Mouse (Mus musculus) thymus, adult 18-20 months (tissue): ENCODE measurements around the gene Nkd1.
A peak's percentile ranks its signal among the peaks of the same experiment; 100 is the strongest.

Experiments used
- DNase-seq, 2 experiments: peaks; one replicate each; pipeline ENCODE4 v3.0.0; 2022; ENCODE audit warnings: mixed read lengths in 2 of 2

Nkd1 gene

DNA sequence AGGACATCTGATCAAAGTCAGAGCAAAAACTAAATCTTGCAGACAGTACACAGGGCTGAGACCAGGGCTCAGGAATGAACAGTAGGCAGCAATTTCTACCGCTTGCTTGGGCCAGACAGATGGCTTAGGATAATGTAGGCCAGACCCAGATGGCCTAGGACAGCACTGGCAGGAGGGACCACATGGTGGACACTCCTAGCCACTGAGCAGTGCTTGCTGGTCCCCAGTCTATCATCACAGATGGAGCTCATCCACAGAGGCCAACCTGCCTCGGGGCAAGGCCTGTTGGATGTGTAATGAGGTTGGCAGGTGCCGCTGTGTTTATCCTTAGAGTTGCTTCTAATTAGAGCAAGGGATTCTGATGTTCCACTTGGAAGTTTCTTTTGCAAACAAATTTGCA is 102.2 kb downstream of the Nkd1 start:
- DNase-seq: no peak

DNA sequence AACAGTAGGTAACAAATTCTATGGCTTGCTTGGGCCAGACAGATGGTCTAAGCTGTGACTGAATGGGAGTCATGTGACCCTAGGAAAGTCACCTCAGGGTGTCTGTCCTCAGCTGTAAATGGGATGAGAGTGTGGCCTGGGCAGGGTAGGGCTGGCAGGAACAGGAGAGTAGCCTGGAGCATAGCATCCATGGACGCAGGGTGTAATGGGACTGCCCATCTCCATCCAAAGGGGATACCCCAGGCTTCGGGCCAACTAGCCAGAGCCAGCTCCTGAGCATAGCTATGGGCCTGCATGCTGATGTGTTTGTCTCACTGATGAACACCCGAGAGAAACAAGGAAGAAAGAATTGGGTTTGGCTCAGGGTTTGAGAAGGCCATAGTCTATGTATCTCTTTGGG is 103.1 kb downstream of the Nkd1 start:
- no peak for DNase-seq

DNA sequence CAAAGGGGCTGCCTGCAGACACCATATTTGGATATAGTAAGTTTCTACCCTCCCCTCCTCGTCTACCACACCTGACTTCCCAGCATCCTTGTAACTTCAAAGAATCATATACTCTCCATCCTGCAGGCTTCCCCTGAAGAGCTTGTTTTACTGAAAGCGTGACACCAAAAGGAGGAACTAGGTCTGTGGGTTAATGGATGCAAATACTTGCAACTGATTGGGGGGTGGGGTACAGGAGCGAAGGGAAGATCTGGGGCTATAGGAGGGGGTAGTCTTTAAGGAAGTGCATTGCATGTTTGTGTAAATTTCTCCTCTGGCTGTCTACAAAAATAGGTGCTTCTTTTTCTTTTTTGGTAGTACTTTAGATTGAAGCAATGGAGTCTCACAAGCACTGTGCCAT is 105.3 kb downstream of the Nkd1 start:
- DNase-seq: no peak

DNA sequence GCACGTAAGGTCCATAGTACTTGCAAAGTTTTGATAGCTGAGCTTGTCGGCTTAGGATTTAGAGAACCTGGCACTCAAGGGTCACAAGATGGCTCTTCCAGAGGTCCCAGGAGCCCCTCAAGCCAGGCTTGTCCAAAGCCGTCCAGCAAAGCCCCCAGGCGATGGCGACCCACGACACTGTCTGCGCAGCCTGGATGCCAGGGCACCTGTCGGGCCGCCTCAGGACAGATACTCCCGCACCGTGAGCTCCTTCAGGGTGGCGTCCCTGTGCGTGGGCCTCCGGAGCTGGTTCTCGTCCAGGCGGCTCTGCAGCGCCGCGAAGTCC is 105.7 kb downstream of the Nkd1 start:
- no peak for DNase-seq

DNA sequence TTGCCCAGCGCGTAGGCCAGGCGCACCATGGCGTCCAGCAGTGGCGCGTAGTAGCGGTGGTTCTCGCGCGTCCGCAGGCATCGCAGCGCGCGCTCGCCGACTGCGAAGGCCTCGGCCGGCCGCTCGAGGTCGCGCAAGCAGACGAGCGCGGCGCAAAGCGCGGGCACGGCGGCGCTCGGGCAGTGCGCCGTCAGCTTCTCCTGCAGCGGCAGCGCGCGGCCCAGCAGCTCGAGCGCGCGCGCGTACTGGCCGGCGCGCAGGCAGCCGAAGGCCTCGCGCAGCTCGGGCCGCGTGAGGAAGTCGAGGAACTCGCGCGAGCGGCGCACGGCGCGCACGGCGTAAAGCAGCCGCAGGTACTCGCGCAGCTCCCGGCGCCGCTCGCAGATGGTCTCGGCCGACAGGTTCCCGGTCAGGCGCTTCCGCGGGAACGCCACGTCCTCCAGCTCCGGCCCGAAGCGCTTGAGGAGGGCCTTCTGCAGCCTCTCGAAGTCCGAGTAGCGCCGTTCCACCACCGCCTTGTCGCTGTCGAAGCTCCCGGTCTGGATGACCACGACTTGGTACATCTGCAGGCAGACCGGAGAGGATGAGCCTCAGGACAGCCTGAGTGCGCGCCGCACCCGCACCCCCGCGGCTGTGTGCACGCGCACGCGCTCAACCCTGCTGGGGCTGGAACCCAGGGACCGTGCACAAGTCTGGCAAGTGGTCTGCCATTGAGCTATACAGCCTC is 106.3 kb downstream of the Nkd1 start:
- no peak for DNase-seq

DNA sequence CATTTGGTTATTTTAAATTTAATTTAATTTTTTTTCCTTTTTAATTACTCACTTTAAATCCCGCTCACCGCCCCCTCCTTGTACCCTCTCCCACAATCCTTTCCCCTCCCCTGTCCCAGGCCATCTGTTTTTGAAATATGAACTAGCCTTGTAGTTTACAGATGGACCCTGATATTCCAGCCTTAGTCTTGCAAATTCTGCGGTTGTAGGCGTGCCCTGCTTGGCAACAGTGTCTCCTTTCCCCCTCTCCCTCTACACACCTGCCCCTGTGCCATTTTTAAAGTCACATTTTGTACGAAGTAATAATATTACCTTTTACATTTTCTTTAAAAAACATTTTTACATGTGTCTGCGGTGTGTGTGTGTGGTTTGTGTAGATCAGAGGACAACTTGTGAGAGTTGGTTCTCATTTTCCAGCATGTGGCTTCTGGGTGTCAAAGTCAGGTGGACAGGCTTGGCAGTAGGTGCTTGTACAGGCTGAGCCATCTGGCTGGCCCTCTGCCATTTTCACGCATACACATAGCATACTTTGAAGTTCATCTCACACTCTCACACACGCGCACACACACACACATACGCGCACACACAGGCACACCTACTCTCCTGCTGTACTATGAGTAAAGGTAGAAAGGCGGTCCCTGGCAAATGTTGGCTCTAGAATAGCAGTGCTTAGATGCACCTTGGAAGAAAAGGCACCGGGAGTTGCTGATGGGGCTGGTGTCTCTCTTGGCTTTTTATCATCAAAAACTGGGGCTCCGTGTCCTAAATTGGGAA is 107.0 kb downstream of the Nkd1 start:
- DNase-seq: no peak

DNA sequence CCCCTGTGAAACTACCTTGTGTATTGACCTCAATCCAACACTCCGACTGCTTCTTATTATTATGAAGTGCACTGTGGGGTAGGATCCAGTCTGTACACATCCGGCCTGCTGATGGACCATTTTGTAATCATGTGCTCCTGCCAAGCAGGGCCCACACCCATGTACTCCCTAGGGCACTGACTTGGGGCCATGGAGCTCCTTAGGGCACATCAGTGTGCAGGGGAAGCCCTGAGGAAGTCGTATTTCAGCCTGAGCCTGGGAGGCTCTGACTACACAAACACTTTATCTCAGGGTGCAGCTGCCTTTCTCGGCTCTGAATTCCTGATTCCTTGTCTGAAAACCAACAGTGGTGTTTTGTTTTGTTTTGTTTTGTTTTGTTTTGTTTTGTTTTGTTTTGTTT is 109.1 kb downstream of the Nkd1 start:
- DNase-seq: no peak

DNA sequence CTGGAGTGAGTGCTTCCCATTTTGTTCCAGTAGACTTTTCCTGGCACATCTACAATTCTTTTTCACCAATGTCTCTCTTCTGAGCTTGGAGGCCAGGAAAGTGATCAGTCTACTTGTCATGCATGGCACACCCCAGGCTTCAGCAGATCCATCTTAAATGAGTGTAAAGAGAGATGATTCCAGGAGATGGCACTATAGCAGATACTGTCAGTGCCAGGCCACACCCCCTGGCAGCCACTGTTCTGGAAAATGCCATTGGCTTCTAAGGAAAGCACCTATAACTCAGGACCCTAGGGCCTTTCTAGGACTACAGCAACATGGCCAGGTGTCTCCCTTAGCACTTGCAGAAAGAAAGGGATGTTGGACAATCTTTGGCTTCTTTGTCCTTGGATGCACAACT is 109.9 kb downstream of the Nkd1 start:
- DNase-seq: no peak

DNA sequence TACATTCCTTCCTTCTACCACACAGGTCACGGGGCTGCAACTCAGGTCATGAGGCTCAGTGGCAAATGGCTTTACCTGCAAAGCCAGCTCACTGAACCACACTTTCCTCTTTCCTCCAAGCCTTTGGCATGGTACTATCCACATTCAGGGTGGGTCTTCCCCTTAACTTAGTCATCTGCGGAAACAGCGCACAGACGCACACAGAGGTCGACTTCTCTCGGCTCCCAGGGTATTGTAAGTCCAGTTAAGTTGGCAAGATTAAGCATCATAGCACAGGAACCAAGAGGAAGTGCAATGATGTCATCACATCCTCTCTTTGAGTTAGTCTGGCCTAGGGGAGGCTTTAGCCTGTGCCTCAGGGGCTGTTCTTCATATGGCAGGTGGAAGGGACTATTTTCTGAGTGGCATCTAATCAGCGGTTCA is 112.2 kb downstream of the Nkd1 start:
- no peak for DNase-seq

DNA sequence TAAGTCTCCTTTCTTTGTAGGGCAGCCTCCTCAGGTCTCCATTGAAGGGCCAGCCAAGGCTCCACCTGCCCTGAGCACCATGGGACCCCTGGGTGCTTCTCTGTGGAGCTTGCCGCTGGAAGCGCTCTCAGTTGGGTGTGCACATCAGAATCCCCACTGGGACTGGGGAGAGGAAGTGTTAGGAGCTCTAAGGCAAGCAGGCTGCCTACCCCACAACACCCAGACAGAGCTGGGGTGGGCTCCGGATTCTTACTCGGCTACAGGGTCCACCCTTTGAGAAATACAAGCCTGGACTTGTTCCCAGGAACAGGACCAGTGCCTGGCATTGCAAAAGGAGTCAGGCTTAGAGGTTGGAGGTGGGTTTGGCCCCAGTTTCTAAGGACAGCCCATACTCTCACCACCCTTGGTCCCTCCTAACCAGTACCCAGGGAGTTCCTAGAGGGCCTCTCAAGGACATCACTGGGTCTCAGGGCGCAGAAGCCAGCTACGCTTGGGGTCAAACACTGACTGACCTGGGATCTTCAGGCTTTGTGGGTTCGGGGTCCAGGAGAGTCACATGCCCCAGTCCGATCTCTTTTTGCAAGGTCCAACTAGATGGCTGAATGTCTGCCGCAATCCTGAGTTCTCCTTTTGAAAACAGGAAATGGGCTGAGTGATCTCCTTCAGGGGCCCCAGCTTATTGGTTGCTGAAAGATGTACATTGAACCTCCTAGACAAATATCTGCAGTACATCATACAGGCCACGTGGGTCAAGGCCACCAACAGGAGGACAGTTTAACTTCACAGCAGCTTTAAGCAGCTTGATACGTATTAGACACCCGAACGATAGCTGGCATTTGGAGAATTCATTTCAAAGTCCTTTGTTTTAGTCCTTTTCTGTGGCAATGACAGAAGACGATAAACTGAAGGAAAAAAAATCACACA is 114.6 kb downstream of the Nkd1 start, which contains the start of gene Snx20:
Gene Snx20, minus strand, starts transcription at position 655 of the 924 bp plus-strand sequence.
- DNase-seq: peak; percentile 43 to 74

DNA sequence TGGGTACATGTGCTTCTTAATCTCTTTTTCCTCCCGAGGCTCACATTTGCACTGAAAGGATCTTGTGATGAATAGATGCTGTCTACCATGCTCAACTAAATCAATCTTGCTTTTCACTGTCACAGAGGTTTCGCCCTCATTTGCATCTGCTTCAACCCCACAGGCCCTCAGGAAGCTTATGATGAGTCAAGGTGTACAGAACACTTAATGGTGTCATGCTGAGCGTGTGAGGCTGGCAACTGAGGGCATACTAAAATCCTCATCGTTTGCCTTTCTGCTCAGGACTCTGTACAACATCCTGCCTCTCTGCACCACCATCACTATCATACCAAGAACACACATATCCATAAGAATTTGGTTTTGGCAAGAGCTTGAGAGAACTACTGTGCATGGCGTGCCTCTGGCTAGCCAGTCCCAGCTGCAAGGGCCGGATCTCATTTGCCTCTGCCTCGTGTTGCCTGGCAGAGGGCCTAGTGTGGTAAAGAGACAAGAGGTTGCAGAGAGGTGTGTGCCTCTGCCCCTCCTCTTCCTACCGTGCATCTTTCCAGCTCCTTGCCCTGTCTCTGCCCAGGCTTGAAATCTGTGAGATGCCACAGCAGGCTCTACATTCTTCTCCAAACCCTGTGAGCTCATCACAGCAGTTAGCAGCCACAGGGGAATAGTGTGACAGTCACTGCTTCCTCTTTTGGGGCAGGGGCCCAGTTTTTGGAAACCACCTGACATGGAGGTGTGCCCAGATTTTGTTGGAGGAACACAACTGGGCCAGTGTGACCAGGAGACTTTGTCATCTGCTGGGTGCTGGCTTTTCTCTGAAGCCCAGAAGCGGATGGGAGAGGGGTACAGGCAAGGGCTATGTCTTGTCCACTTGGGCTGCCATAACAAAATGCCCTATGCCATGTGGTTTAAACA is 116.2 kb downstream of the Nkd1 start:
- DNase-seq: no peak

DNA sequence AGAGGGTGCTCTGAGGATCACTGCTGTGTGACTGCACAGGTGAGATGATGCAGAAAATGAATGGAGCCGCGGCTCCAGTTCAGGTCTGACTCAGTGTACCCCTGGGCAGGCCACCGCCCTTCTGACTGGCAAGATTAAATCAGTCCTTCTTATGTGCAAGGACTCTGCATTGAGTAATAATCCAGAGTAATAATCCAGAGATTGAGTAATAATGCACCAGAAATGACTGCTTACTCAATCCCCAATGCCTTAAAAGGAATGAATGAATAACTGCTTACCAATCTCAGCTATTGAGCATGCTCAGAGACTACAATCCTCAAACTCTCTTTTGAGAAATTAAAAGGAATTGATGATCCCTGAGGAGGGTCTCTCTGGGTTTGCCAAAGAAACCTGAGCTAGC is 117.8 kb downstream of the Nkd1 start:
- no peak for DNase-seq

DNA sequence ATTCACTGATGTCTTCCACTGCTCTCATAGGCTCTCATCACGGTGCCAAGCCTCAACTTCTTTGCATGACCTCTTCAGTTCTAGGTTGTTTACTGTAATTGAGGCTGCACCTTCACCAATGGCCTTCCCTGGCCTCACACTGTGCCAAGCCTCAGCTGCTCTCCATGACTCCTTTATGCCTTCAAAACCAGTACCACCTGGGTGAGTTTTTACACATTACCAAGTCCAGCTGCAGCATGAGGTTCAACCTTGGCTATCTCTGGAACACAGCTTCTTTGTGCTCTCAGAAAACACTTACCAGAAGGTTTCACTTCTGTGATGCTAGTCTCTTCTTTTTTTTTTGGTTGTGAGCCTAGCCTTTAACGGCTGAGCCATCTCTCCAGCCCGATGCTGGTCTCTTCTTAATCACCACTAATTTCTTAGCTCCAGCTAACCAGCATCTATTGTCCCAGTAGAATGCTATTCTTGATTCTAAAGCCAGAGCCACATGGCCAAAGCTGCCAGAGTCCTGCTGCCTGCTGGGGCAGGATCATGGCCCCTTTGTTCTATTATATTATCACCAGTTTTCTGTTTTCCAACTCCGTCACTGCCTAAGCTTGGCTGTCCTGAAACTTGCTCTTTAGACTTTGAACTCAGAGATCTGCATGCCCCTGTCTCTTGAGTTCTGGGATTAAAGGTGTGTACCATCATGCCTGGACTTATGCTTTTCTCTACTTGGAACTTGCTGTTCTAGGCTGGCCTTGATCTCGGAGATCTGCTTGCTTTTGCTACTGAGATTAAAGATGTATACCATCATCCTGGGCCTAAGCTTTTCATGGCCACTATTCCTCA is 121.8 kb downstream of the Nkd1 start:
- no peak for DNase-seq
